Mouse (Mus musculus) midbrain, embryonic 10.5 days (tissue): Measurements from ENCODE around the gene Ptrhd1. TPM values are rescaled to one million over a fixed set of nuclear protein-coding genes. Genes with fewer than 3 reads are reported as not detected.
"Not testable (repeated sequence)": the region's sequence is repeated elsewhere in the genome, so short reads cannot be mapped to it uniquely, and the experiment has no call there.

Source experiments
- DNase-seq: peaks from one replicate; pipeline ENCODE4 v3.0.0-alpha.2; 2017; ENCODE audit warnings: low spot score
- H3K27ac ChIP-seq: fragments of 300-500 bp; sonication (generic); replicated peaks from 2 replicates; pipeline ENCODE4 v1.5.1; 2016; ENCODE audit warnings: mild to moderate bottlenecking
- H3K27me3 ChIP-seq: fragments of 300-500 bp; sonication (generic); 2 replicates; pipeline ENCODE4 v1.6.1; 2016; ENCODE audit warnings: low read depth, mild to moderate bottlenecking; ENCODE audit not compliant: poor library complexity, severe bottlenecking
- H3K36me3 ChIP-seq: fragments of 300-500 bp; sonication (generic); 2 replicates; pipeline ENCODE4 v1.6.1; 2016; ENCODE audit warnings: mild to moderate bottlenecking, moderate library complexity
- H3K4me1 ChIP-seq: fragments of 300-500 bp; sonication (generic); 2 replicates; pipeline ENCODE4 v1.6.1; 2016
- H3K4me3 ChIP-seq: fragments of 300-500 bp; sonication (generic); 2 replicates; pipeline ENCODE4 v1.5.1; 2016; ENCODE audit warnings: mild to moderate bottlenecking, moderate library complexity
- H3K9me3 ChIP-seq: fragments of 300-500 bp; sonication (generic); replicated peaks from 2 replicates; pipeline ENCODE4 v1.6.1; 2016; ENCODE audit warnings: mild to moderate bottlenecking
- WGBS: fragments of 180-500 bp; shearing (Covaris S2); methylation state at CpG from one replicate; pipeline ENCODE4 v1.1.7; 2016; 5-methylcytosine and 5-hydroxymethylcytosine counted together
- polyA plus RNA-seq: library from polyadenylated mRNA; unstranded; fragments of >200 nt; fragmentation: Nextera tagmentation; extraction: Ambion mirVana; gene quantifications from 2 replicates; pipeline ENCODE4 v1.2.1, GENCODE M21; 2016

The Ptrhd1 gene
- polyA plus RNA-seq, 1 experiment from 2014 or later, result 5.9 TPM

DNA sequence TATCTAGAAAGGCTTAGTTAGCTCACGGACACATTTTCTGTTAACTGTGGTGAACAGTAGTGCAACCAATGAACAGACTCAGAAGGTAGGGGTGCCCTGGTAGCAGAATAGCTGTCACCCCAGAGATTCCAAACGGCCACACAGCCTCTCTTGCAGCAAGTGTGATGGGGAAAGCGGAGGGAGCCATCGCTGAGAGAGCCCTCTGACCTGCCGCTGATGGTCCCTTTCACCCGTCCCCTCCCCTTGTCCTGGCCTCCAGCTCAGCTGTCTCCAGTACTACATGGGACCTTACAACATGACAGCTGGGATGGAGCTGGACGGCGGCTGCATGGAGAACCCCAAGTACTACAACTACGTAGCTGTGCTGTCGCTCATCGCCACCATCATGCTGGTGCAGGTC lies 27.7 kb upstream of the Ptrhd1 start:
- Histone ChIP-seq H3K4me3 (no peak overlapping the region), H3K36me3 (peaks cover 63% of the 10 kb centered on the region), H3K27ac (no peak overlapping the region), H3K4me1 (no peaks in the 10 kb centered on the region), H3K27me3 (no peaks in the 10 kb centered on the region), H3K9me3 (no peaks in the 10 kb centered on the region)
- no peak for DNase-seq
- WGBS, result 94% methylated on average over 11 of the region's 11 CpGs

DNA sequence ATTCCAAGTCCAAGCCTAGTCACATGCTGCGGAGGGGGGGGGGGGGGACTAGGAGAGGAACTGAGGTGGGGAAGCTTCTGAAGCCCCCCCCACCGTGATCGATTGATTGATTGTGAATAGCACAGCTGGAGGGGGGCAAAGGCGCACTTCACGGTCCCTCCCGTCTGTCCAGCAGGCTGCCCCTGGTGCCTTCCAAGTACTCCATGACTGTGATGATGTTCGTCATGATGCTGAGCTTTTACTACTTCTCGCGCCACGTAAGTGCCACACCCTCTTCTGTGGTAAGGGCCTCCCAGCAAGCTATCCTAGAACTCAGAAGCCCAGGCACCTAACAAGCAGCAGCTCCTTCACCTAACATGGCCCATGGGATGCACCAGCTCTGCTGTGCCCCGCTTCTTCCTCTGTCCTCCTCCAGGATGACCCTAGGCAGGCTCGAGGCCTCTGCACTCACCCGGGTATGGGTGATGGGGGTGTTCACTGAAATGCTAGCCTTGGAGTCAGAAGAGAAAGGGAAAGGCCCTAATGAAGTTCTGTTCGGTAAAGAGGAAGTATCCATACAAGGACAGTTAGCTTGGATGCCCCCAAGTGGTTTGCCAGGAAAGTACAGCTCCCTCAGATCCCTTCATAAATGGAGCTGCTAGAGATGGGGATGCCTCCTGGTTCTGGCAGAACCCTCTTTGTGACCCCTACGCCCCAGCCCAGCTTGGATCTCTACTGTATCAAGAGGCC lies 25.3 kb upstream of the Ptrhd1 start:
- no peak overlapping the region for H3K27ac ChIP-seq
- no peak for DNase-seq
- H3K9me3 ChIP-seq, result no peaks in the 10 kb centered on the region
- H3K36me3 ChIP-seq, result peaks cover 82% of the 10 kb centered on the region
- WGBS, result 80% methylated on average over 15 of the region's 15 CpGs
- H3K4me1 ChIP-seq, result 0 out of 2 replicates have a peak, but pooled peaks cover 2% of the 10 kb centered on the region
- no peaks in the 10 kb centered on the region for H3K27me3 ChIP-seq
- H3K4me3 ChIP-seq, result no peak overlapping the region

DNA sequence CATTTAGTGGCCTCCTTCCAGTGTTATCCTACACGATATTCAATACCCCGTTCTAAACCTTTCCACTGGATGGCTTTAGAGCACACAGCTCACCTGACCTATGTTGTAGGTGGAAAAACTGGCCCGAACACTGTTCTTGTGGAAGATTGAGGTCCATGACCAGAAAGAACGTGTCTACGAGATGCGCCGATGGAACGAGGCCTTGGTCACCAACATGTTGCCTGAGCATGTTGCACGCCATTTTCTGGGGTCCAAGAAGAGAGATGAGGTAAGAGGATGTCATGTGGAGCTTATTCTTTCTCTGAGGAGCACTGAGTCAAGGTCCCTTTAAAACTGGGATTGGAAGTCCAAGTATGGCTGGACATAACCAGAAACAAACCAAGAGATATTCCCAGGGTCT lies 24.6 kb upstream of the Ptrhd1 start:
- WGBS, result 96% methylated on average over 9 of the region's 9 CpGs
- H3K36me3 ChIP-seq, result peaks cover 86% of the 10 kb centered on the region

DNA sequence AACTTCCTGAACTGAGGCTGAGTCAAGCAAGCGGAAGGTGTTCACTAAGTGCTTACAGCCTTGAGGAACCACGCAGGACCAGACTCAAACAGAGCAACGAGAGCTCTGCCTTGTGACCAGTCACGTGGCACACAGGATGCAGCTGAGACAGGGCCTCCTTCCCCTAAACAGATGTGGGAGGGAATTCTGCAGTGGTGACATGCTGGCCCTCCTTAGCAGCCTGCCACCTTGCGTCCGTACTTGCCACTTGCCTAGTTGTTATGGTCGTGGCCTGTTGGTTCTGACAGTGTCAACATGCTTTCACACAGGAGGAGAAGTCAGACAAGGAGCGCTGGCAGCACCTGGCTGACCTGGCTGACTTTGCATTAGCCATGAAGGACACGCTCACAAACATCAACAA lies 22.7 kb upstream of the Ptrhd1 start:
- no peak for DNase-seq
- Histone ChIP-seq H3K9me3 (no peaks in the 10 kb centered on the region), H3K36me3 (peaks cover 91% of the 10 kb centered on the region), H3K4me1 (0 out of 2 replicates have a peak, but pooled peaks cover 2% of the 10 kb centered on the region), H3K27me3 (no peaks in the 10 kb centered on the region), H3K4me3 (no peak overlapping the region), H3K27ac (no peak overlapping the region)
- WGBS, result 94% methylated on average over 9 of the region's 9 CpGs

More for the DNA sequence above, 24.6 kb upstream of the Ptrhd1 start:
- Histone ChIP-seq H3K4me1 (0 out of 2 replicates have a peak, but pooled peaks cover 2% of the 10 kb centered on the region), H3K4me3 (no peak overlapping the region), H3K9me3 (no peaks in the 10 kb centered on the region), H3K27me3 (no peaks in the 10 kb centered on the region), H3K27ac (no peak overlapping the region)
- no peak for DNase-seq

DNA sequence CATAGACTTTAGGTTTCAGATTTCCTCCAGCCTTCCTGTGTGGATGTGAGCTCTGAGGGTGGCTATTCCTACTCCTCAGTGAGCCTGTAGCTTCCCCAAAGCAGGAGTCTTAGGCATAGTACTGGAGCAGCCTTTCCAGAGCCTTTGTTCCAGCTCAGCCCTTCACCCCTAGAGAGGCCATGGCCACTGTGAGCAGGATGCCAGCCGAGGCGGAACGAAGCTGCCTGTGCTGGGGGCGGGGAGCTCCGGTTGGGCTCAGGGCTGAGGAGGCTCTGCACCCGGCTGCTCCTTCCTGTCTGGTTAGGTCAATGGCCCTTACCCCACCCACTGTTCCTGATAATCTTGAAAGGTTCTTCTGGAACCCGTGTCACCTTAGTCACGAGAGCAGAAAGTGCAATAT lies 20.9 kb upstream of the Ptrhd1 start:
- 0 out of 2 replicates have a peak overlapping the region, but pooled peaks have one; percentile 30 for H3K27ac ChIP-seq
- peaks cover 98% of the 10 kb centered on the region for H3K36me3 ChIP-seq

DNA sequence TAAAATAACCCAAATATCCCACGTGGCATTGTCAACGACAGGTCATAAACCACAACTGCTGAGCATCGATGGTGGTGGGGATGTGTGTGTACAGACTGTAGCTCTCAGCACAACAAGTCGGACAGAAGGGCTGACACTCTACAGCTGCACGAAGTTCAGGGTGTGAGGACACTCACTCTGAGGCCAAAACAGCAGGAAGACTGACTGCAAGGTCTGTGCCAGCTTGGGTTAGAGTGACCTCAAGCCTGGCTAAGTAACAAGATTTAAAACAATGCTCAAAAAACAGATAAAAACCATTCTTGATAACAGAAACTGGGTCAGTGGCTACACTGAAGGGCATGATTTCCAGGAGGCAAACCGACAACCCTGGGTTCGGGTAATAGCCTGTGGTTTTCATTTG lies 3.7 kb upstream of the Ptrhd1 start:
- Histone ChIP-seq H3K4me1 (peaks cover 16% of the 10 kb centered on the region), H3K27me3 (no peaks in the 10 kb centered on the region), H3K9me3 (no peaks in the 10 kb centered on the region), H3K27ac (no peak overlapping the region), H3K36me3 (peaks cover 65% of the 10 kb centered on the region), H3K4me3 (no peak overlapping the region)
- 95% methylated on average over 7 of the region's 7 CpGs for whole genome bisulfite sequencing
- no peak for DNase-seq

More for the DNA sequence above, 20.9 kb upstream of the Ptrhd1 start:
- no peak overlapping the region for H3K4me3 ChIP-seq
- H3K9me3 ChIP-seq, result no peaks in the 10 kb centered on the region
- WGBS, result 68% methylated on average over 8 of the region's 8 CpGs
- DNase-seq, result no peak
- 0 out of 2 replicates have a peak, but pooled peaks cover 2% of the 10 kb centered on the region for H3K4me1 ChIP-seq
- no peaks in the 10 kb centered on the region for H3K27me3 ChIP-seq

DNA sequence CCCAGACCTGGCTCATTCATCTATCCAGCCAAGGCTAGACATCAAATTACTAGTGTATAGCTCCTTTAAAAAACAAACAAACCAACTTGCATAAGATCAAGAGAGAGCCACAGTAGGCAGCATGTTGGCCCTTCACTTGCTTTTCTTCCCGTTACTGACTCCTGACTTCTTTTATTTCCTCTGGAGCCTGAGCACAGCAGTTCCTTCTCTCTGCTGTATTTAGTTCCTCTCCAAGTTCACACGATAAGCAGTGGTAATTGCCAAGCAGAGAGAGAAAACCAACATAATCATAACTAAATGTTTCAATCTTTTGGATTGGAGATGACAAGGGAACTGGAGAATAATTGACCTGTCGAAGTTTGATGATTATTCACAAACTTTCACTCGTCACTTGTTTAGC lies 1.1 kb upstream of the Ptrhd1 start:
- 63% methylated on average over 4 of the region's 4 CpGs for WGBS
- Histone ChIP-seq H3K36me3 (peaks cover 50% of the 10 kb centered on the region), H3K4me3 (peak overlapping the region; percentile 74), H3K9me3 (no peaks in the 10 kb centered on the region), H3K27ac (no peak overlapping the region), H3K27me3 (no peaks in the 10 kb centered on the region), H3K4me1 (peaks cover 16% of the 10 kb centered on the region)
- DNase-seq, result no peak

DNA sequence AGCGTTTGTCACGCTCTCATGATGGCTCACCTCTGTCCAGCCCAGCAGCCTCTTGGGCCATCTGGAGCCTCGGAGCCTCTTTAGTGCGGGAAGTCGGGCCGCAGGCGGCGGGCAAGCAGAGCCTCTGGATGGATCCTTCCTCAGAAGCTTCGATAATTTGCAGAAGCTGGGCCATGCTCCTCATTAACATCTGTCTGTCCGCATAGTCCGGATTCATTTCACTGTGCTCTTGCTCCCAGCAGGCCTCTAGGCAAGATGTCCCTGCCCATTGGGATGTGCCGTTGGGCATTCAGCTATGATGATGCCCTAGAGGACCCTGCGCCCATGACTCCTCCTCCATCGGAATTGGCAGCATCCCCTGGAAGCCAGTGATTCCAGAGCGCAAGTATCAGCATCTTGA lies 3.7 kb downstream of the Ptrhd1 start:
- 93% methylated on average over 15 of the region's 15 CpGs for WGBS
- Histone ChIP-seq H3K9me3 (no peaks in the 10 kb centered on the region), H3K27me3 (no peaks in the 10 kb centered on the region), H3K27ac (no peak overlapping the region), H3K4me1 (peaks cover 13% of the 10 kb centered on the region), H3K36me3 (peaks cover 21% of the 10 kb centered on the region), H3K4me3 (no peak overlapping the region)
- no peak for DNase-seq

DNA sequence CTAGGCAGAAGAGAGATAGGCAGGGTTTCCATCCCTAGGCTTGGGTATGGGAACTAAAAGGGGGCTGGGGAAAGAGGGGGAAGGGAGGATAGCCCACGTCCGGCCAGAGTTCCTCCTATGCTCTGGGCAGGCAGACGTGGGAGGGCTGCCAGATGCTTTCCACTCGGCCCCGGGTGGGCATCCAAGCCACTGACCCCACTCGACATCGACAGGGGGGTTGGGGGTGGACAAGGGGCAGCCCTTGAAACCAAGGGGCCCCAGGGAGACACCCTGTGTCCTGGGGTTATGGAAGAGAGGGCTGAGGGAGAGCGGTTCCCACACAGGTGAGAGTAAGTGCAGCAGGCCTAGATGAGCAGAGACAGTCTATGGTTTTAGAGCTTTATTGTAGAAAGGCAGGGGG lies 6.5 kb downstream of the Ptrhd1 start:
- 80% methylated on average over 8 of the region's 8 CpGs for WGBS

DNA sequence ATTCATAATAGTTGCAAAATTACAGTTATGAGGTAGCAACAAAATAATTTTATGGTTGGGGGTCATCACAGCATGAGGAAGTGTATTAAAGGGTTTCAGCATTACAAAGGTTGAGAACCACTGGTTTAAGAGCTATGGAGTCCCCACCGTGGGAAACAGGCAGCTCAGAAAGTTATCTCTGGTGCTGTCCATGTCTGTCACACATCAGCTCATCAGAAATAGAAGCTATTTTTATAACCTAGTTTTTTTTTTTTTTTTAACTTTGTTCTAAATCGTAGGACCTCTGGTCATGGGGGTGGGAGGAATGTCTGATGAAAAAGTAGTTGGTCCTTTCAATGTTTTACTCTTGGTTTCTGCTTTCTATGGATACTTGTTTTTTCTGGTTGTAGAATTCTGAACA lies 10.0 kb downstream of the Ptrhd1 start:
- H3K4me3 ChIP-seq, result no peak overlapping the region
- H3K9me3 ChIP-seq, result no peaks in the 10 kb centered on the region
- no peak overlapping the region for H3K27ac ChIP-seq
- H3K27me3 ChIP-seq, result no peaks in the 10 kb centered on the region
- H3K4me1 ChIP-seq, result peaks cover 13% of the 10 kb centered on the region
- DNase-seq, result no peak
- H3K36me3 ChIP-seq, result 0 out of 2 replicates have a peak, but pooled peaks cover 3% of the 10 kb centered on the region
- 81% methylated on average over 2 of the region's 2 CpGs for WGBS

More for the DNA sequence above, 6.5 kb downstream of the Ptrhd1 start:
- not testable (repeated sequence) for DNase-seq, H3K27me3 ChIP-seq, H3K9me3 ChIP-seq, H3K4me1 ChIP-seq, H3K4me3 ChIP-seq, H3K27ac ChIP-seq
- peaks cover 21% of the 10 kb centered on the region for H3K36me3 ChIP-seq

DNA sequence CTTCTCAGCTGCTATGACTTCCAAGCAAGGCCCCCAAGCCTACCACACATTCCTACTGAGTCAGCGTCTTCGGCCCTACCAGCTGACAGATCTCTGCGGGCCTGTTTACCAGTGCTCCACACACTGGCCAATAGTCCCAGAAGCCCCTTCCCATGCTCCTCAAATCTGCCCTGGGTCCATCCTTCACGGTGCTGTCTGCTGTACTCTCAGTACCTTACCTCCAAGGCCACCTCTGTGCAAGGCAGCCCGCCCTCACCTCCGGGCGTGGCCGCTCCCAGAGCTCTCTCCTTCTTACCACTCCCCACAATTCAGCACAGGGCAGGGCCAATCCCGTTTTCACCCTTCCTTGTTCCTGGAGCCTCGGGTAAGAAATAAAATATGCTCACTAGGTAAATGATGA lies 11.9 kb downstream of the Ptrhd1 start:
- no peak for DNase-seq
- WGBS, result 86% methylated on average over 10 of the region's 10 CpGs
- Histone ChIP-seq H3K27me3 (no peaks in the 10 kb centered on the region), H3K27ac (no peak overlapping the region), H3K4me1 (peaks cover 12% of the 10 kb centered on the region), H3K9me3 (no peaks in the 10 kb centered on the region), H3K4me3 (no peak overlapping the region), H3K36me3 (no peaks in the 10 kb centered on the region)

DNA sequence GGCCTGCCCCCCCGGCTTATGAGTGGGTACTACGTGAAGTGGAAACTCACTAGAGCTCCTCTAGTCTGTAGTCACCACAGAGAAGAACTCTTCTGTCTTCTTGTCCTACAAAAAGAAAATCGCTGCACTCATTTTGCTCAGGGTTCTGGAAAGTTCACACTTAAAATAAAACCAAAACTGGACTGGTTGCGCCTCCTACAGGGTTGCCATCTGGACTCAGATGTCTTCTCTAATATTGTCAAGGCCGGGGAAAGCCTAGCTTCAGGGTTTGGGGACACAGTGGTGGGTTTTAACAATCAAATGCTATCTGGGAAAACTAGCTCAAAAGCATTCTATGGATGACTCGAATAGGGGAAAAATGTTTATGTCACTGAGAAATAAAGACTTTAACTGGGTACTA lies 16.0 kb downstream of the Ptrhd1 start:
- no peak for DNase-seq
- 87% methylated on average over 6 of the region's 6 CpGs for WGBS
- peaks cover 12% of the 10 kb centered on the region for H3K4me1 ChIP-seq
- H3K9me3 ChIP-seq, result no peaks in the 10 kb centered on the region
- H3K4me3 ChIP-seq, result no peak overlapping the region
- H3K36me3 ChIP-seq, result peaks cover 14% of the 10 kb centered on the region; the same call in 1 of the 2 replicates
- H3K27me3 ChIP-seq, result no peaks in the 10 kb centered on the region
- no peak overlapping the region for H3K27ac ChIP-seq

DNA sequence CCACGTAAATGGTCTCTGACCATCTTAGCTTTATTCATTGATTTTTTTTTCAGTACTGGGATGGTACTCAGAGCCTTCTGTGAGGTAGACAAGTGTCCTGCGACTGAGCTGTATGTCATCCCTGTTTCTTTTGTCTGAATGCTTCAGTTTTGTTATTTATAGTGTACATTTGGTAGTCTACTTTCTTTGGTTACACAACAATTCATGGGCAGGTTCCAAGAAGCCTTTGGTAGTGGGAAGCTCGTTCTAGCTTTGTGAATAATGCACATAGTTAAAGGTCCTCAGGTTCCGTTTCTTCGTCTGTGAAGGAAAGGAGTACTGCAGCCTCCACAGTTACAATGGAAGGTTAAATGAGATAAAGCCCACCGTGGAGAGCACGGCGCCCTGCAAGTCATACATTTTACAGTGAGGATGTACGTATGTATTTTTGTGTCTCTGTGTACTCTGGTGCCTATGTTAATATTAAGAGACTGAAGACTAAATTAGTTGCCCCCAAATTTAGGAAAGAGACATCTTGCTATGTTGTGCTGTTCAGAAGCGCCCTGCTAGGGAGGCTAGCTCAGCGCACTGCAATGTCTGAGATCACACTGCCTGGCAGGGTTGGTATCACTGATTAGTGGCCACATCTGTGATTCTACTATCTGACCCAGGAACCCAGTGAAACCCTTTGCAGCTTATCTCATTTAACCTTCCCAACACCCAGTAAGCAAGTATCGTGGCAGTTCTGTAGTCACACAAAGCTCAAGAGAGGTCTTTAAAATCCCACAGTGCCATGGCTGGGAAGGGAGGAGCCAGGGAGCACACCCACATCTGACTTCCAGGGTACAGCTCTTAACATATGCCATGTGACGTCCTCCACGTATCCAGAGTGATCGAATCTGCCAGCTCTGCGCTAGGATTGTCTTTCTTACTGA lies 19.2 kb downstream of the Ptrhd1 start:
- DNase-seq, result no peak
- no peaks in the 10 kb centered on the region for H3K27me3 ChIP-seq
- 92% methylated on average over 16 of the region's 16 CpGs for WGBS
- peaks cover 14% of the 10 kb centered on the region; the same call in 1 of the 2 replicates for H3K36me3 ChIP-seq
- H3K4me3 ChIP-seq, result no peak overlapping the region
- no peaks in the 10 kb centered on the region for H3K9me3 ChIP-seq
- H3K4me1 ChIP-seq, result peaks cover 9% of the 10 kb centered on the region
- H3K27ac ChIP-seq, result no peak overlapping the region
